Mouse (Mus musculus): Measurements from ENCODE around the gene Ikbke.

- no peak for TF ChIP-seq POLR2A (IDR thresholded peaks at IDR 0.05; ENCODE audit: borderline replicate concordance, insufficient read depth, low read length)
- TF ChIP-seq CTCF (IDR thresholded peaks at IDR 0.05; ENCODE audit: borderline replicate concordance, insufficient read depth, low read depth, low read length), result no peak
These were observed 39.7 kb downstream of the Ikbke start for GRCm38 (mm10) chr1:131239576-131240193.
